Mouse (Mus musculus) forebrain, embryonic 14.5 days (tissue): Measurements from ENCODE around the gene Cnnm3. TPM values are rescaled to one million over a fixed set of nuclear protein-coding genes. Genes with fewer than 3 reads are reported as not detected.

Source experiments
- ATAC-seq: fragments of 200-750 bp; cut with Nextera tagmentation; 2 replicates; pipeline ENCODE4 v1.8.0; 2017; ENCODE audit warnings: mild to moderate bottlenecking, moderate library complexity
- DNase-seq: peaks from one replicate; pipeline ENCODE4 v3.0.0-alpha.2; 2015; ENCODE audit warnings: low spot score
- H3K27ac ChIP-seq: fragments of 300-500 bp; sonication (generic); 2 replicates; pipeline ENCODE4 v1.5.1; 2014; ENCODE audit warnings: low read depth, mild to moderate bottlenecking, control low read depth, low read length, moderate library complexity
- H3K27me3 ChIP-seq: fragments of 300-500 bp; sonication (generic); replicated peaks from 2 replicates; pipeline ENCODE4 v1.6.1; 2014; ENCODE audit warnings: low read length, control low read depth, mixed read lengths; ENCODE audit not compliant: control insufficient read depth, insufficient read depth
- H3K36me3 ChIP-seq: fragments of 300-500 bp; sonication (generic); 2 replicates; pipeline ENCODE4 v1.6.1; 2014; ENCODE audit warnings: low read length, control low read depth; ENCODE audit not compliant: control insufficient read depth, insufficient read depth
- H3K4me1 ChIP-seq: fragments of 300-500 bp; sonication (generic); 2 replicates; pipeline ENCODE4 v1.6.1; 2014; ENCODE audit warnings: antibody characterized with exemption, low read length, control low read depth; ENCODE audit not compliant: control insufficient read depth, insufficient read depth
- H3K4me2 ChIP-seq: fragments of 300-500 bp; sonication (generic); 2 replicates; pipeline ENCODE4 v1.6.1; 2014; ENCODE audit warnings: mild to moderate bottlenecking, control low read depth, low read length
- H3K4me3 ChIP-seq: fragments of 300-500 bp; sonication (generic); 2 replicates; pipeline ENCODE4 v1.5.1; 2014; ENCODE audit warnings: low read depth, low read length, control low read depth
- H3K9ac ChIP-seq: fragments of 300-500 bp; sonication (generic); 2 replicates; pipeline ENCODE4 v1.6.1; 2014; ENCODE audit warnings: mild to moderate bottlenecking, low read length, control low read depth, moderate library complexity
- H3K9me3 ChIP-seq: fragments of 300-500 bp; sonication (generic); replicated peaks from 2 replicates; pipeline ENCODE4 v1.6.1; 2016; ENCODE audit warnings: low read length, control low read depth, mixed read lengths; ENCODE audit not compliant: control insufficient read depth
- WGBS: fragments of 180-500 bp; shearing (Covaris S2); extraction: QIAGEN DNeasy Blood & Tissue Kit; methylation state at CpG from one replicate; pipeline ENCODE4 v1.1.7; 2014; 5-methylcytosine and 5-hydroxymethylcytosine counted together
- polyA plus RNA-seq: library from polyadenylated mRNA; unstranded; fragments of >200 nt; fragmentation: Nextera tagmentation; extraction: Ambion mirVana; gene quantifications from 2 replicates; pipeline ENCODE4 v1.2.1, GENCODE M21; 2014

The Cnnm3 gene
- polyA plus RNA-seq, 1 experiment from 2014 or later: 5.2 TPM

DNA sequence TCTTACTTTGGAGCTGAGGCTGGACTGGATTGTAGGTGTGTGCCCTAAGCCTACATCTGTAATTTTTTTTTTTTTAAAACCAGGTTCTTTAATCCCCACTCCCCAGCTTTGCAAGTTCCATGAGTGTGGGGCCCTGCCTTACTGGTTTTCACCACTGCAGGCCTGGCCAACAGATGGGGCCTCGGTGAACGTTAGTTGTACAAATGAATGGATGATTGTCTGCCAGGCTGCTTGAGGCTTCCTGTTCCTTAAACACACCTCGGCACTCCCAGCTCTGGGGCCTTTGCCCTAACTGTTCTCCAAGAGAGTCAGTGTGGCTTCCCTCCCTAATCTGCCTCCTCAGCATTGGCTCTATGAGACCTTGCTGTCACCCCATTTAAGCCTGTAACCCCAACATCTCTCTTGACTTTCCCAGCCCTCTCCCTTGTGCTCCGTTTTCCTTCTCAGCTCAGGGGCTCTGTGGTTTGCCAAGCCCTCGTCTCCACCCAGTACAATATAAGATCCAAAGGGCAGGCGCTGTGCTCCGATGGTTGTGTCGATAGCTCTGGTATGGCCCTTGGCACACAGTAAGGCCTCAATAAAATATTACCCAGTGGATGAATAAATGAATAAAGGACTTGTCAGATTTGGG, 36.1 kb upstream of the Cnnm3 start:
- Histone ChIP-seq H3K4me2 (peak overlapping the region; percentile 81), H3K36me3 (no peaks in the 10 kb centered on the region), H3K4me1 (peaks cover 49% of the 10 kb centered on the region), H3K27ac (no peak overlapping the region), H3K9me3 (no peaks in the 10 kb centered on the region), H3K4me3 (no peak overlapping the region), H3K27me3 (no peaks in the 10 kb centered on the region), H3K9ac (peak overlapping the region; percentile 38)
- no peak for ATAC-seq
- DNase-seq: peak; percentile 25
- 46% methylated on average over 8 of the region's 8 CpGs for WGBS

DNA sequence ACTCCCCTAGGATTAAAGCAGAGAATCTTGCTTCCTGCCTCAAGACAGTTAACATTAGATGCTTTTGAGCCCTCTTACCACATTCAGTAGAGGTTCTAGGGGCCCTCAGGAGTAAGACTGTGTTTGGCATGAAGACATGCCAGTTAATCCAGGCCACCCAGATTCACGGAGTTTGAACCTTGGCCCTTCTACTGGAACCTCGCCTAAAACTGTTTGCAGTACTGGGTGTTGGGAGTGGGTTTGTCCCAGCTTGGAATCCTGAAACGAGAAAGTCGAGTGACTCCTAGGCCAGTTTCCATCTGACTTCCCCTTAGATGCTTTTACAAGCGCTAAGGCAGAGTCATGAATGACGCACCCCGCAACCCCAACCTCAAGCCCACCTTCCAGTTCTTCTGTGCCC, 35.2 kb upstream of the Cnnm3 start:
- H3K9ac ChIP-seq: no peak overlapping the region
- H3K4me1 ChIP-seq: peaks cover 47% of the 10 kb centered on the region
- no peak overlapping the region for H3K27ac ChIP-seq
- no peak overlapping the region for H3K4me2 ChIP-seq
- H3K4me3 ChIP-seq: no peak overlapping the region
- H3K27me3 ChIP-seq: no peaks in the 10 kb centered on the region
- no peaks in the 10 kb centered on the region for H3K36me3 ChIP-seq
- WGBS: 88% methylated on average over 7 of the region's 7 CpGs
- ATAC-seq (no peak), DNase-seq (no peak)
- H3K9me3 ChIP-seq: no peaks in the 10 kb centered on the region

DNA sequence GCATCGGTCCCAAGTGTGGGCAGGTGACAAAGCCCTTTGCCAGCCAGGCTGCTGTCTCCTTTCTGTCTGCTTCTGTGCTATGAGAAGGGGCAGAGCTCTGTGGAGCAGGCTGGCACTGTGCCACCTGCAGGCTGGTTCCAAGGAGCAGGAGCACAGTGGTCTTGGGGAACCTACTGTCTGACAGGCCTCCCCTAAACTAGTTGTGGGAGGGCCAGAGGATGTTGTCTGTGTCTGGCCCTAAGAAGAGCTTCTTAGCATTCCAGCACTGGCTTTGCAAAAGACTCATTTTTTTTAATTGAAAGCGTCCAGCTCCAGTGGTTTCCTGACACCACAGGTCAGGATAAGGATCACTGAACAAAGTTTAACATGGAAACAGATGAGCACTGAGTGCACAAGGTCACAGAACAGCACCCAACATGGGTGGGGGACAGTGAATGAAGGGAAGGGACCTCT, 33.3 kb upstream of the Cnnm3 start:
- Histone ChIP-seq H3K9ac (no peak overlapping the region), H3K27me3 (no peaks in the 10 kb centered on the region), H3K4me3 (no peak overlapping the region), H3K36me3 (no peaks in the 10 kb centered on the region), H3K27ac (no peak overlapping the region), H3K9me3 (no peaks in the 10 kb centered on the region), H3K4me2 (no peak overlapping the region), H3K4me1 (peaks cover 31% of the 10 kb centered on the region)
- 59% methylated on average over 2 of the region's 2 CpGs for WGBS
- DNase-seq (peak; percentile 23), ATAC-seq (no peak)

DNA sequence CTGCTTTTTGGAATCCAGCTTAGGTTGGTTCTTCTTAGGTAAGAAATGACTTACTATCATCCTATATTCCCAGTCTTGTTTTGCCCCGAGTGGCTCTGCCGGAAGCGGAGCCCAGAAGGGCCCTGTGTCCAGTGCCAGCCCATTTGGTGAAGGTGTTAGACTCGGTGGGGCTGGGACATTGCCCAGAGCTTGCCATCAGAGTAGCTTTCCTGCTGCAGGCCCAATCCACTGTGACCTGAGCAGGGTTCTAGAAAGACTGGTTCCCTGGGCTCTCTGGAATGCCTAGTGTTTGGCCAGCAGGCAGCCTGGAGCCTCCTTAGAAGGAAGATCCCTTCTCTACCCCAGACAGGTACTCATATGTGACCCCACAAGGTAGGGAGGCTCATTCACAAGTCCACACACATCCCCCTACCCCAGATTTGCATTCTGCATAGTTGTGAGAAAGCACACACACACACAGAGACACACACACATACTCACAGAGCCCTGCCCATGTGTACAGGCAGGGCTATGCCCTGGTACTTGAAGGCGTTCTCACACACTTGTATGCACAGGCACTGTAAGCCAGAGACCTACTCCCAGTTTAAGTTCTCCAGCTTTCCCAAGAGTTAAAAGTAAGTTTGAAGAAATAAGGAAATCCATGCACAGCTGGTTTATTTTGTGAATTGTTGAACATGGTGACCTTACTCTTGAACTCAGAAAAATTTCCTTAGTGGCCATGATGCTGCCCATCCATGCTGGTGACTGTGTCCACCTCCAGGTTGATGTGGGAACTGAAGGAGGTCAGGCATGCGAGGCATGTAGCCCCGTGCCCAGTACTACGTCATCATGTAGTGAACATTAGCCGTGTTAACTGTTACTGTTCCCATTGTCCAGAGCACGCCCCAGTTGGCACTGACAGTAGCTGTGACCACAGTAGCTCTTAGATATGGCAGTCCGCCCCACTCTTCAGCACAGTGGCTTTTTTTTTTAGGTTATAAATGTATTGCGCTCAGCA, 31.5 kb upstream of the Cnnm3 start:
- 84% methylated on average over 12 of the region's 12 CpGs for WGBS
- H3K36me3 ChIP-seq: no peaks in the 10 kb centered on the region
- no peaks in the 10 kb centered on the region for H3K9me3 ChIP-seq
- no peak overlapping the region for H3K9ac ChIP-seq
- no peak overlapping the region for H3K4me3 ChIP-seq
- ATAC-seq (no peak), DNase-seq (no peak)
- peaks cover 13% of the 10 kb centered on the region for H3K4me1 ChIP-seq
- H3K27me3 ChIP-seq: no peaks in the 10 kb centered on the region
- H3K4me2 ChIP-seq: no peak overlapping the region
- no peak overlapping the region for H3K27ac ChIP-seq

DNA sequence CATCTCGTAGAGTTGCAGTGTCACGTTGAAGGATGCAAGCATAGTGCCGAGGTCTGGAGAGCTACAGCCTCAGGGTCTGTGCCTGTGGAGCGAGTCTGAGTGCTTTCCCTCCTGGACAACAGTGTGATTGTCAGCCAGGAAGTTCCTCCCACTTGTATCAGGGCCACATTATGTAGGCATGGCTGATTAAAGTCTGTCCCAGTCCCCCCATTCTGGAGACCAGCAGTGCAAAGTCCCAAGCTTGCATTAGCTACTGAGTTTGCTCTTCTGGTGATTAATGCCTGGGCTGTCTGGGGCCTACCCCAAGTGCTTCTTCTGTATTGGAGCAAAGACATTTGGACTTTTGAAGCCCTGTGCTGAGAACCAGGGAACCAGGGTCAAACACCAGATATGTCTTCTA, 27.8 kb upstream of the Cnnm3 start:
- WGBS: 60% methylated on average over 4 of the region's 4 CpGs

DNA sequence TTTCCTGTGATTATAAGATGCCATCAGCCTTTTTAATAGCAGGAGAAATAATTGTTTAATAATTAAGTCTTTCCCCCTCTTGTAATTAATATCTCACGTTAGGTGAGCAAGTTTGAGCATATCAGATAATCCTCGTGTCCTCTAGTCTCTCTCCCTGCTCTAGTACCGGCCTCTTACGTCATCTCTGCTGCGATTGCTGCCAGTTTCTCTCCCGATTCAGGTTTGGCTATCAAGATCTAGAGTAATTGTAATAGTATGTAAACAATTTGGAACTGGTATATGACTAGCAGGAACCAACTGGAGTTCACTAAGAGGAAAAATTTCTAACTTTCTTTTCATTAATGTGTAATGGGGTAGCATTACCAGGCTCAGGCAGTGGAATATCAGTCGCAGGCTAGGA, 26.6 kb upstream of the Cnnm3 start:
- no peak overlapping the region for H3K4me2 ChIP-seq
- H3K4me1 ChIP-seq: no peaks in the 10 kb centered on the region
- DNase-seq: no peak
- H3K36me3 ChIP-seq: no peaks in the 10 kb centered on the region
- no peak overlapping the region for H3K27ac ChIP-seq
- H3K9ac ChIP-seq: no peak overlapping the region
- no peak overlapping the region for H3K4me3 ChIP-seq
- H3K27me3 ChIP-seq: no peaks in the 10 kb centered on the region
- ATAC-seq: no peak
- no peaks in the 10 kb centered on the region for H3K9me3 ChIP-seq
- WGBS: 85% methylated on average over 7 of the region's 7 CpGs

More for the DNA sequence above, 27.8 kb upstream of the Cnnm3 start:
- Histone ChIP-seq H3K36me3 (no peaks in the 10 kb centered on the region), H3K9ac (no peak overlapping the region), H3K27me3 (no peaks in the 10 kb centered on the region), H3K4me1 (no peaks in the 10 kb centered on the region), H3K4me2 (no peak overlapping the region), H3K9me3 (no peaks in the 10 kb centered on the region), H3K27ac (no peak overlapping the region), H3K4me3 (no peak overlapping the region)
- ATAC-seq (no peak), DNase-seq (no peak)

DNA sequence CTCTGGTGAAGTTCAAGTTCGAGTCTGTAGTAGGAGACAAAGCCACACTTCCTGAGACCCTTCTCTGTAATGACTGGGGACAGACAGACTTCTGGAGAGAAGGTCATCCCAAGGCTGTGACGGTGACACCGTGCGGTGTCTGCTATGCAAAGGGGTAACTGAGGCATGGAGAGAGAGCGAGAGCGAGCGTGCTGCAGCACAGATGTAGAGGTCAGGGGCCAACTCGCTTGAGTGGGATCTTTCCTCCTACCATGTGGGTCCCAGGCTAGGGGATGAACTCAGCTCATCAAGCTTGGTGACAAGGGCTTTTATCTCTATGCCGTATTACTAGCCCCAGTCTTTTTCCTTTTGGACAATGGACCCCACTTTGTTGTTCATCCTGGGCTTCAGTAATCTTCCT, 24.6 kb upstream of the Cnnm3 start:
- H3K4me1 ChIP-seq: no peaks in the 10 kb centered on the region
- 88% methylated on average over 9 of the region's 9 CpGs for WGBS
- ATAC-seq (no peak), DNase-seq (no peak)
- no peak overlapping the region for H3K4me3 ChIP-seq
- no peak overlapping the region for H3K27ac ChIP-seq
- no peaks in the 10 kb centered on the region for H3K27me3 ChIP-seq
- H3K9ac ChIP-seq: no peak overlapping the region
- no peaks in the 10 kb centered on the region for H3K36me3 ChIP-seq
- H3K4me2 ChIP-seq: no peak overlapping the region
- H3K9me3 ChIP-seq: no peaks in the 10 kb centered on the region

DNA sequence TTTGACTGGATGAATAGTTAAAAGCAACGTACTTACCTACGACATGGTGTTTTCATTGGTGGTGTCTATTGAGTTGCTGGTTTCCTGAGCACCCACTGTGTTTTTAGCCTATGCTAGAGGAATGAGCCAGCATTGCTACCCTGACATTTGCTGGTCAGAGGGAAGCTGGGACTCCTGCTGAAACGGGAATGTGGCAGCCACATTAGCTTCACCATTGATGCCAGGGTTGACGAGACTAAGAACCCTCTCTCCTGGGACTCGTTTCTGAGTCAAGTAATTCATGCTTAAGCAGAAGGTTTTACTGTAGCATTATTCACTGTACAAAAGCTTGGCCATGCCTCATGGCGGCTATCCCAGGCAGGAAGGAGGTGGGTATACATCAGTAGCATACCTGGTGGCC, 22.0 kb upstream of the Cnnm3 start:
- no peaks in the 10 kb centered on the region for H3K9me3 ChIP-seq
- WGBS: 65% methylated on average over 6 of the region's 6 CpGs
- H3K4me2 ChIP-seq: no peak overlapping the region
- ATAC-seq (no peak), DNase-seq (no peak)
- no peaks in the 10 kb centered on the region for H3K27me3 ChIP-seq
- no peak overlapping the region for H3K4me3 ChIP-seq
- no peak overlapping the region for H3K27ac ChIP-seq
- no peaks in the 10 kb centered on the region for H3K4me1 ChIP-seq
- H3K9ac ChIP-seq: no peak overlapping the region
- H3K36me3 ChIP-seq: no peaks in the 10 kb centered on the region
